Mouse (Mus musculus): Measurements from ENCODE around the gene Sgpp2. TPM values are rescaled to one million over a fixed set of nuclear protein-coding genes. Genes with fewer than 3 reads are reported as not detected.

Sgpp2 gene
- polyA plus RNA-seq, 1 experiment from 2014 or later, result 20.5 TPM

GRCm38 (mm10) chr1:78328646-78329045, 18.5 kb downstream of the Sgpp2 start:
- TF ChIP-seq EP300 (optimal IDR thresholded peaks at IDR 0.05) (no peak), CTCF (IDR thresholded peaks at IDR 0.05; ENCODE audit: low read depth) (no peak)
- Histone ChIP-seq H3K36me3 (ENCODE audit: control insufficient read depth, insufficient read depth, low read length) (no peaks in the 10 kb centered on the region), H3K4me1 (replicated peaks; ENCODE audit: control insufficient read depth, insufficient read depth) (no peaks in the 10 kb centered on the region), H3K27me3 (ENCODE audit: control insufficient read depth, insufficient read depth, low read length) (no peaks in the 10 kb centered on the region), H3K9ac (ENCODE audit: low read length) (no peak overlapping the region), H3K4me2 (replicated peaks; ENCODE audit: low read depth) (no peak overlapping the region), H3K27ac (replicated peaks) (no peak overlapping the region), H3K4me3 (ENCODE audit: low read depth, low read length) (no peak overlapping the region), H3K9me3 (ENCODE audit: control insufficient read depth, low read length) (no peaks in the 10 kb centered on the region)
- 85% methylated on average over 4 of the region's 4 CpGs for WGBS
- DNase-seq (ENCODE audit: low spot score) (no peak), ATAC-seq (ENCODE audit: low FRiP score, low TSS enrichment) (no peak)

DNA sequence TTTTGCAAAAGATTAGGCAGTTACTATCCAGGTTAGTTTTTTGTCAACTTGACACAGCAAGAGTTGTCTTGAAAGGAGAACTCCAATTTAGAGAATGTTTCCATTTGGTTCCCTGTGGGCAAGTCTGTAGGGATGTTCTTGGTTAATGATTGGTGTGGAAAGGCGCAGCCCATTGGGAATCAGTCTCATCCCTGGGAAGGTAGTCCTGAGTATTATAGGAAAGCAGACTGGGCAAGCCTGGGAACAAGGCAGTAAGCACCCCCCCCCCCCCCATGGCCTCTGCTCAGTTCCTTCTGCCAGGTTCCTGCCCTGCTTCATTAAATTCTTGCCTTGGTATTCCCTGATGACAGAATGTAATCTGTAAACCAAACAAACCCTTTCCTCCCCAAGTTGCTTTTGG, 19.7 kb downstream of the Sgpp2 start:
- no peak for TF ChIP-seq EP300 (optimal IDR thresholded peaks at IDR 0.05)
- TF ChIP-seq CTCF (IDR thresholded peaks at IDR 0.05; ENCODE audit: low read depth), result no peak

DNA sequence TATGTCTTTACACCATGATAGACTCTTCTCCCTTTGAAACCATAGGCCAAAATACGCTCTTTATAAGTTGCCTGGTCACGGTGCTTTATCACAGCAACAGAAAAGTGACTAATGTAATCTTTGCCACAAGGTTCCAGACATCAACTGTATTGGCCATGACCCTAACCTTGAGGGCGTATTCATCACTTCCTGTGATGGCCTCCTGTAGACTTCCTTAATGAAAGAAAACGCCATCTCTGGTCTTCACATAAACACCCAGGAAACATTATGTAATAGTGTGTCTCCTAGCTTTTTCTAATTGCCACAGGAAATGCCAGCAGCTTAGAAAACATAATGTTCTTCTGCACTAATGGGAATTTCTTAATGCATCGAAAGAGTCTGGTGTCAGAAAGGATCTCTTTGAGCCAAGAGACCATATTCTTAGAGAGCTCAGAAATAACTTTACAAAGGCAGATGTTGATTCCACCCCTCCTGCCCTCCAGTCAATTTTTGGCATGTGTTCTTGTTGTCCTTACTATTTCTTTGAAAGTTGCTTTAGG, 20.5 kb downstream of the Sgpp2 start:
- H3K4me2 ChIP-seq (replicated peaks; ENCODE audit: low read depth), result no peak overlapping the region
- DNase-seq (ENCODE audit: low spot score), result no peak
- TF ChIP-seq EP300 (optimal IDR thresholded peaks at IDR 0.05), result no peak
- TF ChIP-seq CTCF (IDR thresholded peaks at IDR 0.05; ENCODE audit: low read depth), result no peak
- H3K27ac ChIP-seq (replicated peaks), result no peak overlapping the region
- H3K4me3 ChIP-seq (ENCODE audit: low read depth, low read length), result no peak overlapping the region
- H3K4me1 ChIP-seq (replicated peaks; ENCODE audit: control insufficient read depth, insufficient read depth), result no peaks in the 10 kb centered on the region
- no peaks in the 10 kb centered on the region for H3K36me3 ChIP-seq (ENCODE audit: control insufficient read depth, insufficient read depth, low read length)
- 74% methylated on average over 5 of the region's 5 CpGs for WGBS
- no peaks in the 10 kb centered on the region for H3K27me3 ChIP-seq (ENCODE audit: control insufficient read depth, insufficient read depth, low read length)
- ATAC-seq (ENCODE audit: low FRiP score, low TSS enrichment), result no peak
- no peaks in the 10 kb centered on the region for H3K9me3 ChIP-seq (ENCODE audit: control insufficient read depth, low read length)
- H3K9ac ChIP-seq (ENCODE audit: low read length), result no peak overlapping the region

More for the DNA sequence above, 19.7 kb downstream of the Sgpp2 start:
- no peaks in the 10 kb centered on the region for H3K27me3 ChIP-seq (ENCODE audit: control insufficient read depth, insufficient read depth, low read length)
- no peak for ATAC-seq (ENCODE audit: low FRiP score, low TSS enrichment)
- H3K9me3 ChIP-seq (ENCODE audit: control insufficient read depth, low read length), result no peaks in the 10 kb centered on the region
- 86% methylated on average over 1 of the region's 1 CpGs for WGBS
- no peaks in the 10 kb centered on the region for H3K36me3 ChIP-seq (ENCODE audit: control insufficient read depth, insufficient read depth, low read length)
- DNase-seq (ENCODE audit: low spot score), result no peak
- H3K4me2 ChIP-seq (replicated peaks; ENCODE audit: low read depth), result no peak overlapping the region
- H3K4me1 ChIP-seq (replicated peaks; ENCODE audit: control insufficient read depth, insufficient read depth), result no peaks in the 10 kb centered on the region
- H3K9ac ChIP-seq (ENCODE audit: low read length), result no peak overlapping the region
- H3K27ac ChIP-seq (replicated peaks), result no peak overlapping the region
- no peak overlapping the region for H3K4me3 ChIP-seq (ENCODE audit: low read depth, low read length)

DNA sequence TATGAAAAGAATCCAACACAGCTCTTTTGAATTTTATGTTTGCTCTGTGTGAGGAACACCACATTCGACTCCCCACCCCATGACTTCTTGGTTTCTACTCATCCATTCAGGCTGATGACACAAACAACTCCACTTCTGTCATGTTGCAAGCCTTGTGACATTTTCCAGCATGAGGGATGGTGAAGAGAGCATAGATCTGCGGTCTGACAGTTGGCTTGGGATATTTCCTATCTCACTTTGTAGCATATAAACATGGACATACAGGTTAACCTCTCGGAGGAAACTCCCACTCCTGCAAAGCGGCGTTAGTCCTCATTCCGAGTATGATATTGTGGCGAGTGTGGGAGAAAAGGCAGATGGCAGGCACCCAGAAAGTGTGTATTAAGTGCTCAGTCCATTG, 27.6 kb downstream of the Sgpp2 start:
- Histone ChIP-seq H3K9me3 (ENCODE audit: control insufficient read depth, low read length) (no peaks in the 10 kb centered on the region), H3K9ac (ENCODE audit: low read length) (no peak overlapping the region), H3K36me3 (ENCODE audit: control insufficient read depth, insufficient read depth, low read length) (no peaks in the 10 kb centered on the region), H3K27me3 (ENCODE audit: control insufficient read depth, insufficient read depth, low read length) (no peaks in the 10 kb centered on the region), H3K4me2 (replicated peaks; ENCODE audit: low read depth) (0 out of 2 replicates have a peak overlapping the region, but pooled peaks have one; percentile 11), H3K4me3 (ENCODE audit: low read depth, low read length) (no peak overlapping the region), H3K27ac (replicated peaks) (0 out of 2 replicates have a peak overlapping the region, but pooled peaks have one; percentile 18), H3K4me1 (replicated peaks; ENCODE audit: control insufficient read depth, insufficient read depth) (no peaks in the 10 kb centered on the region)
- no peak for TF ChIP-seq EP300 (optimal IDR thresholded peaks at IDR 0.05)
- no peak for TF ChIP-seq CTCF (IDR thresholded peaks at IDR 0.05; ENCODE audit: low read depth)
- WGBS, result 45% methylated on average over 7 of the region's 7 CpGs
- DNase-seq (ENCODE audit: low spot score), result no peak
- no peak for ATAC-seq (ENCODE audit: low FRiP score, low TSS enrichment)

GRCm38 (mm10) chr1:78338212-78338611, 28.1 kb downstream of the Sgpp2 start:
- ATAC-seq (ENCODE audit: low FRiP score, low TSS enrichment), result peak; percentile 83
- TF ChIP-seq EP300 (optimal IDR thresholded peaks at IDR 0.05) (no peak), CTCF (IDR thresholded peaks at IDR 0.05; ENCODE audit: low read depth) (peak; percentile 66)
- Histone ChIP-seq H3K9ac (ENCODE audit: low read length) (no peak overlapping the region), H3K4me1 (replicated peaks; ENCODE audit: control insufficient read depth, insufficient read depth) (no peaks in the 10 kb centered on the region), H3K9me3 (ENCODE audit: control insufficient read depth, low read length) (no peaks in the 10 kb centered on the region), H3K4me2 (replicated peaks; ENCODE audit: low read depth) (0 out of 2 replicates have a peak overlapping the region, but pooled peaks have one; percentile 11), H3K27me3 (ENCODE audit: control insufficient read depth, insufficient read depth, low read length) (no peaks in the 10 kb centered on the region), H3K36me3 (ENCODE audit: control insufficient read depth, insufficient read depth, low read length) (no peaks in the 10 kb centered on the region), H3K4me3 (ENCODE audit: low read depth, low read length) (no peak overlapping the region), H3K27ac (replicated peaks) (0 out of 2 replicates have a peak overlapping the region, but pooled peaks have one; percentile 18)
- 47% methylated on average over 9 of the region's 9 CpGs for WGBS
- no peak for DNase-seq (ENCODE audit: low spot score)

GRCm38 (mm10) chr1:78339941-78340340, 29.8 kb downstream of the Sgpp2 start:
- Histone ChIP-seq H3K36me3 (ENCODE audit: control insufficient read depth, insufficient read depth, low read length) (no peaks in the 10 kb centered on the region), H3K27ac (replicated peaks) (no peak overlapping the region), H3K27me3 (ENCODE audit: control insufficient read depth, insufficient read depth, low read length) (no peaks in the 10 kb centered on the region), H3K9me3 (ENCODE audit: control insufficient read depth, low read length) (no peaks in the 10 kb centered on the region), H3K4me1 (replicated peaks; ENCODE audit: control insufficient read depth, insufficient read depth) (no peaks in the 10 kb centered on the region), H3K9ac (ENCODE audit: low read length) (no peak overlapping the region), H3K4me3 (ENCODE audit: low read depth, low read length) (no peak overlapping the region), H3K4me2 (replicated peaks; ENCODE audit: low read depth) (no peak overlapping the region)
- ATAC-seq (ENCODE audit: low FRiP score, low TSS enrichment) (no peak), DNase-seq (ENCODE audit: low spot score) (no peak)
- 69% methylated on average over 5 of the region's 5 CpGs for WGBS
- TF ChIP-seq CTCF (IDR thresholded peaks at IDR 0.05; ENCODE audit: low read depth) (no peak), EP300 (optimal IDR thresholded peaks at IDR 0.05) (no peak)

All from stomach, postnatal 0 days (tissue).